Mouse (Mus musculus) lung, adult 2 months (tissue): ENCODE data around the gene Plppr3. TPM values are rescaled to one million over a fixed set of nuclear protein-coding genes. Genes with fewer than 3 reads are reported as not detected.

Source experiments
- DNase-seq: peaks from one replicate; pipeline ENCODE4 v3.0.0; 2022
- H3K4me1 ChIP-seq: fragments of 200-500 bp; 2 replicates; pipeline ENCODE4 v1.6.1; 2011; ENCODE audit warnings: low read length; ENCODE audit not compliant: control insufficient read depth, insufficient read depth
- H3K4me3 ChIP-seq: fragments of 200-500 bp; replicated peaks from 2 replicates; pipeline ENCODE3; 2011; ENCODE audit warnings: low read depth, mild to moderate bottlenecking, control low read depth, low read length; ENCODE audit errors: extremely low read depth
- CTCF ChIP-seq: fragments of 200-500 bp; IDR thresholded peaks from 2 replicates; pipeline ENCODE4 v1.5.1; 2011; ENCODE audit warnings: mild to moderate bottlenecking, low read length, control low read depth; ENCODE audit not compliant: insufficient read depth
- POLR2A ChIP-seq: fragments of 200-500 bp; IDR thresholded peaks from 2 replicates; pipeline ENCODE4 v1.6.1; 2011; ENCODE audit warnings: low read depth, mild to moderate bottlenecking, control low read depth, low read length, borderline replicate concordance; ENCODE audit errors: extremely low read depth
- WGBS: fragments of 180-500 bp; shearing (Covaris S2); methylation state at CpG from one replicate; pipeline ENCODE4 v1.1.7; 2018; 5-methylcytosine and 5-hydroxymethylcytosine counted together
- polyA plus RNA-seq: library from polyadenylated mRNA; depleted of rRNA; stranded (reverse); fragments of >200 nt; gene quantifications from 2 replicates; pipeline ENCODE4 v1.2.3, GENCODE M21; 2012

Gene Plppr3
- polyA plus RNA-seq, 1 experiment, result 8.9 TPM

DNA sequence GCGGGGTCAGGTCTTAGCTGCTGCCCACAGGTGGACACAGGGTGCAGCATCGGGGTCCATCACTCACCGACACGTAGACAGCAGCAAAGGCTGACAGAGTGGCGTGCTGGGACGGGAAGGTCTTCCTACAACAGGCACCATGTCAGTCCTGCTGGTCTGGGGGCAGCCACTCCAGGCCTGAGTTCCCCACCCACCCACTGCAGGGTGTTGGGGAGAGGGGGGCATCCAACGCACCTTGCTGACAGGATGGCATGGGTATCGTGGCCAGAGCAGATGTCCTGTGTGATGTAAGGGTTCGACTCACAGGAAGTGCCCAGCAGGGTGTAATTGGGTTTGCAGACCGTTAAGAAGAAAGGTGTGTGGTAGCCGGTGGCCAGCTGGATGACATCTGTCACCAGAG is 7.8 kb downstream of the Plppr3 start:
- Histone ChIP-seq H3K4me3 (no peak overlapping the region), H3K4me1 (no peaks in the 10 kb centered on the region)
- TF ChIP-seq CTCF (no peak), POLR2A (no peak)
- no peak for DNase-seq
- WGBS, result 76% methylated on average over 11 of the region's 11 CpGs

DNA sequence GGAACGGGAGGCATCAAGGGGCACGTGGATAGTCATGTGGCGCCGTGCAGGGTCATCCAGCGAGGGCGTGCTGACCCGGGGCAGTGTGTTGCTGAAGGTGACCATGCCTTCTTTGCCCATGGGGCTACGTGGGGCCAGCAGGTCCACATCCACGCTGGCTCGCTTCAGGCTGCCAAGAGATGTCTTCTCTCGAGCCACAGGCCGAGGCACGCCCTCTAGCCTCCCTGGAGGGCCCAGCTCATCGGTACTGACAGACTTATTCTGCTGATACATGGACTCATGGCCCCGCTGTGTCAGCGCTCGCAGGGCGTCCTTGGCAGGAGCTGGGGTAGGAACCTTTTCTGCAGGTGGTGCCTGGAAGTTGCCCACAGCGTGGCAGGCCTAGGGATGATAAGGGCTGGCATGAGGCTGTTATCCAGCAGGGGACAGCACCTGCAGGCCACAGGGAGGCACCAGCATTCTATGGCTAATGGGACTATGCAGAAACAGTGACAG is 8.6 kb downstream of the Plppr3 start:
- TF ChIP-seq CTCF (peak; percentile 27; the same call in 1 of the 2 replicates), POLR2A (no peak)
- Histone ChIP-seq H3K4me3 (no peak overlapping the region), H3K4me1 (peaks cover 3% of the 10 kb centered on the region; the same call in 1 of the 2 replicates)
- 60% methylated on average over 19 of the region's 19 CpGs for WGBS
- no peak for DNase-seq

DNA sequence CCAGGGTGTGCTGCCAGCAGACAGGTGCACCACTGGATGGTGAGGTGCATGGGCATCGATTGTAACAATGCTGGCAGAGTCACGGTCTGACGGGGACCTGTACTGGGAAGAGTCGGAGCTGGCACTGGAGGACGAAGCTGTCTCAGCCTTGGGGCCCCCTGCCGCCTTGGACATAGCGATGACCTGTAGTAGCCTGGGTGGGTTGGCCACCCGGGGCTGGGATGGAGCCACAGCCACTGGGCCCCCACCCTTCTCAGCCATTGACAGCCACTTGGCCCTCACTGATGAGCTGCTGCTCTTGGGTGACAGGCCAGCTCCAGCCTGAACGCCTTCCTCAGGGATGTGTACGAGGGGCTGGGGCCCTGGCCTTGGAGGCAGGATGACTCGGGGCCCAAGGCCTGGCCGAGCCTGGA is 9.2 kb downstream of the Plppr3 start:
- TF ChIP-seq CTCF (no peak), POLR2A (no peak)
- no peak overlapping the region for H3K4me3 ChIP-seq
- 46% methylated on average over 12 of the region's 12 CpGs for WGBS
- peaks cover 3% of the 10 kb centered on the region; the same call in 1 of the 2 replicates for H3K4me1 ChIP-seq
- no peak for DNase-seq

DNA sequence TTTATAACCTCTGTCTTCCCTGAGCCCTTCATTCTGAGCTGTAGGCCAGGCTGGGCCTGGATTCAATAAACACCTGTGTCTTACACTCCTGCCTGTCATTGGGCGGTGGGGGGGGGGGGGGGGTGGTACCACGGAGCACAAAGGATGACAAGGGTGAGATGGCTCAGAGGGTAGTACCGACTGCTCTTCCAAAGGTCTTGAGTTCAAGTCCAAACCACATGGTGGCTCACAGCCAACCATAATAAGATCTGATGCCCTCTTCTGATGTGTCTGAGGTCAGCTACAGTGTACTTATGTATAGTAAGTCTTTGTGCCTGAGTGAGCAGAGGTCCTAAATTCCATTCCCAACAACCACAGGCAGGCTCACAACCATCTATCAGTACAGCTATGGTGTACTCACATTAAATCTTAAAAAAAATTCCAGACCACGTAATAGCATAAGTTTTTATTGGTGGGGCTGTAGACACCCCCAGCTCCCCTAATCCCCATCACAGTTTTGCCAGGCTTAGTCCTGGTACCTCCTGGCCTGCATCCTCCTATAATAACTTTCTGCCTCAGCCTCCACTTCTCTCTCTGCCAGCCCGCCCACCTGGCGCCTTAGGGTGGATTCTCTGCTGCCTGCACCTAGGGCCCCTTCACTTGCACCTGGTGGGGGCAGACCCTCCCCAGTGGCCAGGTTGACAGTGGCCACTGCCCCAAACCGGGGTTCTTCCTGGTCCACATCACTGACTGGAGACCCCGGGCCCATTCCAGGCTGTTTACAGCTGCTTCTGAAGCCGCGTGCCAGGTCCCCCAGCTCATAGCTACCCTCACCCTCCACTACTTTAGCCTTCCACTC is 9.9 kb downstream of the Plppr3 start:
- Histone ChIP-seq H3K4me1 (peaks cover 3% of the 10 kb centered on the region; the same call in 1 of the 2 replicates), H3K4me3 (no peak overlapping the region)
- TF ChIP-seq CTCF (no peak), POLR2A (no peak)
- WGBS, result 52% methylated on average over 10 of the region's 10 CpGs
- DNase-seq, result no peak

DNA sequence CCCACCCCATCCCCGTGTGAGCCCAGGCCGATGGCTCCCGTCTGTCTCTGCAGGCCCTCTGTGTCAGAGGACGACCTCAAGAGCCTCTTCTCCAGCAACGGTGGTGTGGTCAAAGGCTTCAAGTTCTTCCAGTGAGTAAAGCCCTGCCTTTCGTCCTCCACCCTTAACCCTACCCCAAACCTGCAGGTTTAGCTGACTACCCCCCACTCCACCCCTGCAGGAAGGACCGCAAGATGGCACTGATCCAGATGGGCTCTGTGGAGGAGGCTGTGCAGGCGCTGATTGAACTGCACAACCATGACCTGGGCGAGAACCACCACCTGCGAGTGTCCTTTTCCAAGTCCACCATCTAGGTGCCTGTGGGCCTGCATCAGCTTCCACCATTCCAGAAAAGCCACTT is 11.5 kb downstream of the Plppr3 start:
- 62% methylated on average over 10 of the region's 10 CpGs for WGBS
- TF ChIP-seq CTCF (no peak), POLR2A (no peak)
- H3K4me3 ChIP-seq, result no peak overlapping the region
- peaks cover 16% of the 10 kb centered on the region for H3K4me1 ChIP-seq
- no peak for DNase-seq

DNA sequence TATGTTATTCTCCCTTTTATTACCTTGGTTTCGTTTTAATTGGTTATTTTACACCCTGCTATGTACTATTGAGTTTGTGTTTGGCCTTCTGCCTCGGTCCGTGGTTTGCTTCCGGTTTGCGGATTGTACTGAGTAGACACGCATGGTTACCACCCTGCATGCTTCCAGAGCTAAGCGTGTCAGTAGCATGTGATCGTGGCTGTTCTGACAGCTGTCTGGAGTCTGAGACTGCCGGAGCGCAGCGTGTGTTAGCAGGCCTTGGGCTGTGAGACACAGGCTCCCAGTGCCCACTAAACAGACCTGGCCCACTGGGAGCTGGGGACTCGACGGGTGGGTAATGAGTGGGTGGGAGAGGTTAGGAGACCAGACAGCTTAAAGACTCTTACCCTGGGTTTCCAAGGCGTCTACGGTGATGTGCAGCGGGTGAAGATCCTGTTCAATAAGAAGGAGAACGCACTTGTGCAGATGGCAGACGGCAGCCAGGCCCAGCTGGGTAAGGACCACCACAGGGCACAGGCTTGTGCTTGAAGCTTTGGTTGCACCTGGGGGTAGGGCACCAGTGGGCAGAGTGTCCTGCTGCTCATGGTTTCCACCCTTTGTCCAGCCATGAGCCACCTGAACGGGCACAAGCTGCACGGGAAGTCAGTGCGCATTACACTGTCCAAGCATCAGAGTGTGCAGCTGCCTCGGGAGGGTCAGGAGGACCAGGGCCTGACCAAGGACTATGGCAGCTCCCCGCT is 12.2 kb downstream of the Plppr3 start:
- DNase-seq, result peak; percentile 7
- Histone ChIP-seq H3K4me1 (peaks cover 23% of the 10 kb centered on the region), H3K4me3 (no peak overlapping the region)
- 74% methylated on average over 23 of the region's 23 CpGs for WGBS
- TF ChIP-seq POLR2A, result no peak
- no peak for TF ChIP-seq CTCF

DNA sequence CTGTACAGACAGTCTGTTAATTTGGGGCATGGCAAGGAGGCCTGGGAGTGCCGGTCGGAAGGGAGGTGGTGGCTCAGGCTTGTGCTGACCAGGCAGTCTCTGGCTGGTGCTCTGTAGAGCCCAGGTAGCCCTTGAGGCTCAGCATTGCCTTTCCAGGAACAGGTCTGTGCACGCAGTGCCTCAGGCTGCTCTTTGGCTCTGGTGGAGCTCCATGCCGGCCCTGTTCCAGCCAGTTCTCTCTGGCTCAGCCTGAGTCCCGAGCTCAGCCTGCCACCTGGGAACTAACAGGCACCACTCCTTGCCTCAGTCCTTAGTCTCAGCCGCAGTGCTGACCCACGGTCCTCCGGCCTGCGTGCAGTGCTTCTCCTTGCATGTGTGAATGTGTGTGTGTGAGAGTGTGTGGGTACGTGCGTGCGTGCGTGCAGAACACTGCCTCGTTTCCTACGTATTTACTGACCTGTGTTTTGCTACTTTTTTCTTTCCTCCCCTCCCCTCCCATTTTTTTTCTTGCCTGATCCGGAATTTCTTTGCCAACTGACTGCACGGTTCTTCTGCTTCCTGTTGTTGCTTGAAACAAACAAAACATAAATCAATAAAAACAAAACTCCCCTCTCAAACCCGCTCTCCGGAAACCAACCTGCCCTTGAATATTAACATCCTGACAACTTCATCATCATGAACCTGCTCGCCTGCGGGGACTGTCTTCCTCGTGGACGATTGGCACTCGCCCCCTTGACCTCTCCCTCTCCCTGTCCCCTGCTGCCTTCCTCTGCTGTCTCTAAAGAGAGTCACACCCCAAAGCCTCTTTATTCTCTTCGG is 13.0 kb downstream of the Plppr3 start:
- no peak for DNase-seq
- 54% methylated on average over 25 of the region's 25 CpGs for WGBS

DNA sequence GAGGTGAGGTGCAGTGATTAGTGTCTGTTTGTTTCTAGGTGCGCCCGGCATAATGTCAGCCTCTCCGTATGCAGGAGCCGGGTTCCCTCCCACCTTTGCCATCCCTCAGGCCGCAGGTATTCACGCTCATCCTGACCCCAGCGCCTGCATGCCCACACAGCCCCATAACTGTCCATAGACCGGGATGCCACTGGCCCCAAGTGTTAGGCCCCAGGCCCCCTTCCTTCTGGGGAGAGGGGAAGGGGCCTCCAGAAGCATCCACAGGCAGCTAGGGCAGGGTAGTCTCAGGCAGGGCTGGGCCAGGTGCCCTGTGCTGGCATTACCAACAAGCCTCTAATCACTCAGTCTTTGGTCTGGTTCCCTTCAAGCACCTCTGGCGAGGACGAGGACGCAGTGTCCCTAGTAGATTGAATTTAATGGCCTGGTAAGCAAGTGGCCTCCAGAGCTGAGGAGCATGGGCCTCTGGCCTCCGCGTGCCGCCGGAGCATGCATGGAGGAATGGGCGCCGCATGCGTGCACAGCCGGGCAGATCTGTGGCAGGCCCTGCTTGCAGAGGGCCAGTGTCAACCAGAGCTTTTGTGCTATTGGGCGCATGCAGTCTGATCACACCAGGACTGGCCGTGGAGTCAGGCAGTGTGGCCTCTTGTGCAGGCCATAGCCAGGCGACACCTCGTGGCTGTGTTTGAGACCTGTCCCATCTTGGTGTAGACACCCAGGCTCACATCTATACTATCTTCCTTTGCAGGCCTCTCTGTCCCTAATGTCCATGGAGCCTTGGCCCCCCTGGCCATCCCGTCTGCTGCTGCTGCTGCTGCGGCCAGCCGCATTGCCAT is 14.1 kb downstream of the Plppr3 start:
- Histone ChIP-seq H3K4me3 (no peak overlapping the region), H3K4me1 (peaks cover 34% of the 10 kb centered on the region)
- no peak for DNase-seq
- WGBS, result 90% methylated on average over 26 of the region's 26 CpGs
- no peak for TF ChIP-seq CTCF
- no peak for TF ChIP-seq POLR2A

More for the DNA sequence above, 13.0 kb downstream of the Plppr3 start:
- Histone ChIP-seq H3K4me3 (no peak overlapping the region), H3K4me1 (peaks cover 31% of the 10 kb centered on the region)
- TF ChIP-seq POLR2A (no peak), CTCF (no peak)

DNA sequence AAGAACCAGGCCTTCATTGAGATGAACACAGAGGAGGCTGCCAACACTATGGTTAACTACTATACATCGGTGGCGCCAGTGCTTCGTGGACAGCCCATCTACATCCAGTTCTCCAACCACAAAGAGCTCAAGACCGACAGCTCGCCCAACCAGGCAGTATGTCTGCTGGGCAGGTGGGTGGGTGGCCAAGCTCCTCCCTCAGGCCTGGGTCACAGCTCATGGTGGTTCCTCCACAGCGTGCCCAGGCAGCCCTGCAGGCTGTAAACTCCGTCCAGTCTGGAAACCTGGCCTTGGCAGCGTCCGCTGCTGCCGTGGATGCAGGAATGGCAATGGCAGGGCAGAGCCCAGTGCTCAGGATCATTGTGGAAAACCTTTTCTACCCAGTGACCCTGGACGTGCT is 15.3 kb downstream of the Plppr3 start:
- 60% methylated on average over 11 of the region's 11 CpGs for WGBS
- TF ChIP-seq POLR2A (no peak), CTCF (no peak)
- no peak overlapping the region for H3K4me3 ChIP-seq
- peaks cover 34% of the 10 kb centered on the region for H3K4me1 ChIP-seq
- peak; percentile 12 for DNase-seq
